Mouse (Mus musculus) cerebellum, adult 8-10 months (tissue): ENCODE data around the gene Frmd8.

Source experiments
- DNase-seq: peaks from one replicate; pipeline ENCODE4 v3.0.0; 2022

Frmd8 gene

DNA sequence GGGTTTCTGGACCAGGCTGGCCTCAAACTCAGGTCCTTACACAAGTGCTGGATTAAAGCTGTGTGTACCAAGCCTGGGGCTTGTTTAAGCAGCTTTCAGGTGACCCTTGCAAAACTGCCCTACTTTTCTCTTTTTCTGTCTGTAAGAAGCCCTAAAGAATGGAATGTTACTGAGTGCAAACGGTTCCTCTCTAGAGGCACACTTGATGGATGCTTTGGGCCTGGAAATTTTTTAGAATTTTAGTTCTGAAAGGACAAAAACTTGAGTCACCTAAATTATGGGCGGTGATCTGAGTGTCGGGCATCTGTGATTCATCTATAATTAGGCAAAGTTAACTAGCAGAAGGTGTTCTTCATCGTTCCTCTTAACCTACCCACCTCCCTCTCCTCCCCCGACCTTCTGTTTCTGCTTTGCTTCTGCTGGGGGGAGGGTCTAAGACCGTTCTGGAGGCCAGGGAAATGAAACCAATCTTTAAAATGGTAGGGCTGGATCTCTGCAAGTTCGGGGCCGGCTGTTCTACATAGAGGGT is 70.6 kb downstream of the Frmd8 start:
- no peak for DNase-seq

DNA sequence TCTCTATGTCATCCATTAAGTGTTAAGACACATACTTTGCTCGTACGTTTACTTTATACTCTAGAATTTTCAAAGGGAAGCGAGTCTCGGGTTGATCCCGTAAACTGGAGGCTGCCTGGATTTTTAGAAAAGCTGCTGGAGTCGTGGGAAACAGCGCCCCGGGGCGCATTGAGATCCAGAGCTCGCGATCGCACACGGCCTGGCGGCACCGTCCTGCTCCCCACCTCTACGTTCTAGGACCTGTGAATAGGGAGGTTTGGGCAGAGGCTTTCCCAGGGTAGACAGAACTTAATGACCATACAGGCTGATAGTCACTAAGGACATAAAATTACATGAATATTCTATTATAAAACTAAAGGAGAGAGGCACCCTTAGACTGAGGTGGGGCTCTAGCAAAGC is 71.2 kb downstream of the Frmd8 start:
- DNase-seq, result no peak

DNA sequence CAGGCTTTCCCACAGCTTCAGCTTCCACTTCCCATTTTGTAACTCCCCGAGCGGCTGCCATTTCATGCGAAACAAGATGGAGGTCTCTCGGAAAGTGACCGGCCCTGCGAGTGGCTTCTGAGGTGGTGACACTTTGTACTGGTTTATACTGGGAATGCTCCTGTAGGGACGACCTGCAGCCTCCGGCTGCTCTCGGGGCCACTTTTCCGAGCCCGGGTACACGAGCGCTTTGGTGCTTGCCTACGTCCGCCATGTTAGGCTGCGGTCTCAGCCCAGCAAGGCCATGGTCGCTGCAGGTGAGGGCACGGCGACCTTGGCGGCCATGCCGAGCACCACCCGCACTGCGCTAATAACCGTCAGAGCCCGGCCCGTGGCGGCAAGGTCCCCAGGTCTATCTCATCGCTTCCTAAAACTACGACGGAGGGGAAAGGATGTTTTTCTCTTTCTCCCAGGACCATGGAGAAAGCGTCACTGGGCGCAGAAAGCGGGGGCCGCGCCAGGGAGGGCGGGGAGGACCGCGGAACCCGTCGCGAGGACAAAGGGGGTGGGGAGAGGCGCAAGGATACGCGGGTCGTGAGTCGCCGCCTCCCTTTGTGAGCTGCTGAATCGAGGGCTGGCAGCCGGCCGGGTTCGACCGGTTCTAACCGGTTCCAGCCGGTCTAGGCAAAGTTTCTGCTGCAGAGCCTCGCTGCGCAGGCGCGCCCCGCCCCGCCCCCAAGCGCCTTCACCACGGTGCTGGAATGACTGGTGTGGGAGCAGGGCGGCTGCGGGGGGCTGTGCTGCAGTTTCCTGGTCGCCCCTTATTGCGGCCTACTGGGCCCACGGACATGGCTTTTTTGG is 71.8 kb downstream of the Frmd8 start:
- DNase-seq, result peak; percentile 100

DNA sequence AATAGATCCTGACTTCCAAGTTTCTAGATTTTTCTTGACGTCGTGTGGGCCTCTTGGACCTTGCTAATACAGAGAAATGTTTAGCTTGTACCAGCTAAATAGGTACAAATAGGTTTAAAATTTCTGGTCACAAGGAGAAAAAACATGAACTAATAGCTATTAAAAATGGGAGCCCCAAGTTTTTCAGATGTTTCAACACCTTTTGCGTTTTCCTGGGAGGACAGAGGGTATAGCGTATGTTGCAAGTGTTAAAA is 72.4 kb downstream of the Frmd8 start:
- no peak for DNase-seq

DNA sequence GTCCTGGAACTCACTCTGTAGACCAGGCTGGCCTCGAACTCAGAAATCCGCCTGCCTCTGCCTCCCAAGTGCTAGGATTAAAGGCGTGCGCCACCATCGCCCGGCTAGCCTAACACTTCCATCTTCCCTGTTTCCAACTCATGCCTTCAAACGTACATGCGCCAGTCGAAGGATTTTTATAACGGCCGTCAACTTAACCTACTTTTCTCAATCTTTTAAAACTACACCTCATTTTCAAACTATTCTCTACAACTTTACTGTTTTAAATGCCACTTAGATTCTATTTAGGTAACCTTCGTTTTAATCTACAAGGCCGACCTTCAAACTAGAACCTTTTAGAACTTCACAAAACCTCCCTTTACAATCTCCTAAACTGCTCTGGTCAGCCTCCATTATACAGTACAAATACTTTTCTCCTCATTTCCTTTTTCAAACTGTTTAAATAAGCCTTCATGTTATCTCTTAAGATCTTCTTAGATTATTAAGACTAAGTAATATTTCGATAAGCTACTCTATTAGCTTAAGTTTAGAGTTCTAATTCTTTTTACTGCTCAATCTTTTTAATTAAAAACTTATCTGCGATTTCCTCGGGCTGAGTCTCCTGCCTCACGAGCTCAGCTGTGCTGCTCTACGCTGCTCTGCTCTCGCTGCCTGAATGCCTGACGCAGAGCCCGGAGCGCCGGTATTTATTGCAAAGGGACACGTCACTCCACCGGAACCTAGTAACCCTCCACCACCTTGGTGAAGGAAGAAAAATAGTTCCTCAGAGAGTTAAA is 72.9 kb downstream of the Frmd8 start:
- peak; percentile 97 for DNase-seq

DNA sequence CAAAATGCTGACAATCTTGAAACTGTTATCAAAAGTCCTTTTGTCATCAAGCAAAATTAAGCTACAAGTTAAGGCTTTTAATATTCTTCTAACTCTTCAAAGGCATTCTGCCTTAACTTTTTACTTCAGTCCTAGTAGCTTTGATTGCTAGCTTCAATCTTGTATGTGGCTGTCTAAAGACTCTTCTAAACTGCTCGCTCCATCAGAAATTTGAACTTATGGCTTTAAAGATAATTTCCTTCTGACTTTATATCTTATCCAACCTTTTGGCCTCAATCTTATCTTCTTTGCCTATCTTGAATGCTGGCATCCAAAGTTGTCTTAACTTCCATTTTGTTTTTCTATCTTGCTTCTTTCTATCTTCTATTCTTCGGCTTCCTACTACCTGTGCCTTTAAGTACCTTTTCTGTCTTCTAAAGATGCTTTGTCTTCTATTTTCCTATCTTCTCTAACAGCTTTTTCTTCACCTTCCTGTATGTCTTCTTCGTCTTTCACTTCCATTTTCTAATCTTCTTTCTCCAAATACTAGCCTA is 73.6 kb downstream of the Frmd8 start:
- no peak for DNase-seq

DNA sequence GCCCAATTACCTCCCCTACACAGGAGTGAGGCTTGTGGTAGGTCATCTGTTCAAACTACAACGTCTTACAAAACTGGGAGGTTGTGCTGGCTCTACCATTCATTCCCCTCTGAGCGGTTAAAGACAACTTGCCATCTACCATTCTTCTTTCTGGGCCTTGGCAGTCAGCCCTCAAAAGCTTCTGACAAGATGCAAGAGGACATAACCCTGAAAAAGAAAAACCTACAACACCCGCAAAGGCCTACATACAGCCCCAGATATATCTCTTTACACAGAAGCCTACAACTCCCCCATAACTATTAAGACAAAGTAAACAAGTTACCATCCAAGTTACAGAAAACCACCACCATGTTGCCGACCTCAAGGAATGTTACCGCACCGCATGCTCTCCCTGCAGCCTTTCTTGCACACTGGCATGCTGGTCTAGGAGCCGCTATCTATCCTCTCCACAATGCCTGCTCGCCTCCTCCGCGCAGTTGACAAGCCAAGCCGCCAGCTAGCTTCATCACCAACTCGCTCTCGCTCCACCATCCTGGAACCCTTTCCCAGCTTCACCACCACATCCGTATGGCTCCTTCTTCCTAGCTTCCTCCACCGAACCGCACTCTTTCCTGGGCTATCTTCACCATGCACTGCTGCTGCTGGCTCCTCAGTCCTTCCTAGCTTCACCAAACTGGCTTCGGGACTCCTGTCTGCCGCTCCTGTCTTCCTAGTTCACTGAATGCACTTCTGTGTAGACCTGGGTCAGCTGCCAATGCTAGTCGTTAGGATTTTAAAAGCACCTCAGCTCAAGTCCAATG is 74.2 kb downstream of the Frmd8 start:
- peak; percentile 46 for DNase-seq

DNA sequence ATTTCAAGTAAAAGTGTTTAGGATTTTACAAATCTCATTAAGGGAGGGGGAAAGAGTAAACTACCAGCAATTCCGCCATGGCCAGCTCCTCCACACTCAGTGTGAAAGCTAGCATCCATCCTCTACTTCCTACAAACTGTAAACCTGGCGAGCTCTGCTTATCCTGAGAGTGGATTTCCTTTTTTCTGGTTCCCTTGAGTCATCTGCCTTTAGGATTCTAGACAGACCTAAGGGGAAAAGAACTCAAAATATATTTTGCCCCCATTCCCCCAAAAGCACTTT is 74.8 kb downstream of the Frmd8 start:
- DNase-seq, result no peak
